Mouse (Mus musculus) CD4-positive helper T cell, adult 2 months (primary cell): ENCODE data around the gene Armc7.
"Not testable (repeated sequence)": the region's sequence is repeated elsewhere in the genome, so short reads cannot be mapped to it uniquely, and the experiment has no call there.

Source experiments
- DNase-seq: peaks from one replicate; pipeline ENCODE4 v3.0.0-alpha.2; 2012; ENCODE audit warnings: low read depth, missing footprints, low spot score

Gene Armc7

DNA sequence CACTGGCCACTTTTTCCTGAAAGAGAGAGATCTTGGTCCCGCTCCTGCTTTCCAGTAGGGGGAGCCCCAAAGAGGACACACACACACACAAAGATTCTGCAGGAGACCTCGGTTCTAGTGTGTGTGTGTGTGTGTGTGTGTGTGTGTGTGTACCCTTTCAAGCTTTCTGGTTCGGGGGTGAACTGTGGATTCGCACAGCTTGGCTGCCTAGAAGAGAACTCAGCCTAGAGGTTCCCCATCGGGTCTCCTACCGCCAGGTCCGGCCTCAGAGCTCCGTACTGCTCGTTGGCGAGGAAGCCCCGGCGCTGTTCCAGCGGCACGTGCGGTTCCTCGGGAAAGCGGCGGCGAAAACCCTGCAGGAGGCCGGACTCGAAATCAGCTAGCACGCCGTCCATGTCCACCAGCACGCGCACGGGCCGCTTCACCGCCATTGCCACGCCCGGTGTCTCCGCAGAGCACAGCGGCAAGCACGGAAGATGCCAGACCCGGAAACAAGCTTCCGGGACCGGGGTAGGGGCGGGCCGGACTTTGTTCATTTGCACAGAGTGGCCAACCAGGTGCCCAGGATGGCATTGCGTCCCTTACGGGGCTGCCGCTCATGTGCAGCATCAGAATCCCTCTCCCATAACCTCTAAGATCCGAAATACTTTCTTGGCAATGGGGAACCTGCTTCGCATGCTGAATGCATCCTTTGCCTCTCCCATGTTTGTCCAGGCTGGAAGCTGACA, 16.1 kb downstream of the Armc7 start, which contains the start of gene Nt5c:
Gene Nt5c (minus strand): TSS at position 507 of the 728 bp plus-strand sequence.
- peak; percentile 91 for DNase-seq

DNA sequence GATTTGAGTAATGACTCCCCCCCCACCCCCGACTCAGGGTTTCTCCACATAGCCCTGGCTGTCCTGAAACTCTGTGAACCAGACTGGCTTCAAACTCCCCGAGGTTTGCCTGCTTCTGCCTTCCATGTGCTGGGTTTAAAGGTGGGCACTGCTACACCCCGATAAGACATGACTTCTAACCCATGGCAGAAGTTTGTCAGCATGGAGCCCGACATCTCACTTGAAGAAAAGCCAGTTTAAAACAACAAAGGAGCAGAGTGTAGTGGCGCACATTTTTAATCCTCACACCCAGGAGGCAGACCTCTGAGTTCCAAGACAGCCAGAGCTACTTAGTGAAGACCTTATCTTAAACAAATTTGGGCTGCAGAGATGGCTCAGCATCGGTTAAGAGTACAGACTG, 16.9 kb downstream of the Armc7 start:
- no peak for DNase-seq

- DNase-seq = not testable (repeated sequence)
Observed at GRCm38 (mm10) chr11:115496559-115496958, 21.1 kb downstream of the Armc7 start.

- no peak for DNase-seq
Observed at GRCm38 (mm10) chr11:115502636-115503035, 27.2 kb downstream of the Armc7 start.

GRCm38 (mm10) chr11:115506586-115506985, 31.1 kb downstream of the Armc7 start:
- DNase-seq = no peak

DNA sequence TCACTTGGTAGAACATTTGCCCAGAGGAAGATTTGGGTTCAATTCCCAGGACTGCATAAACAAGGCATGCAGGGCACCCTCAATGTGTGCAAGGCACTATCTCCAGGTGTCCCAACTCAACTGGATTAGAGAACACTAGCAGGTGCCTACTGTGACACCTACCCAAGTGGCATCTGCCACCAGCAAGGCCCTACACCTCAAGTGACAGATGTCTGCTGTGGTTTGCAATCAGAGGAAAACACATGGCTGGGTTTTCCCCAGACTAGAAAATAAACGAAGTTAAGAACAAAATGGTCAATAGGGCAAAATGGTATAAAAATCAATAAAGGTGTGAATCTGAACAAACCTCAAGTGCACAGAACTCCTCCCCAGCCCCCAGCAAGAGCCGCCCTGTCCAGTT, 32.6 kb downstream of the Armc7 start:
- peak; percentile 69 for DNase-seq

DNA sequence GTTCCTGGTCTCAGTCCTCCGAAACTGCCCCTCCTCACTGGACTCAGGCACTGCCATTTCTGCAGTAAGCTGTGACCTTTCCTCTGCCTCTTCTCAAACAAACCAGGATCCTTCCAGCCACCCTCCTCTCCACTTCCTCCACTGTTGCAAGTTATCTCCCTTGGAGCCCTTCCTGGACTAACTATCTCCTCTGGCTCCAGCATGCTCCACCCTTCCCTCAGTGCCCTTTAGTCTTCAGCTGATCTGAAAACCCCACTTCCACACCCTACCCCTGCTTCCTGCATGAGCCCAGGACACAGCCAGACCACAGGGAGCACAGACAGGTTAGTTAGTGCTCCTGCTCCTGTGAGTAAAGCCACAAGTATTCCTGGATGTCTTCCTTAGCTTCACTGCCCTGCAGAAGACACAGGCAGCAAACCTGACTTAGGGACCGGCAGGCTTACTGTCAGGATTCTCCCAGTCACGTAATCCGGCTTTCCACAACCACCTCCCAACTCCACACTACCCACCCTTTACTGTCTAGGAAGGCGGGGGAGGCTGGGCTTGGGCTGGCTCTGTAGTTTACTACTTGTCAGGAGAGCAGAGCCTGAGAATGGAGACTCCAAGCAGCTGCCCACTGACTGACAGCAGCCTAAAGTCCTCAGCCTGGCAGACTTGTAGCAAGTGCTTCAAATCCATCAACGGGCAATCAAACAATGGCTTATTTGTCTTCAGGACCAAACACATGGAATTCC, 34.5 kb downstream of the Armc7 start:
- DNase-seq = no peak

- DNase-seq = no peak
Observed at GRCm38 (mm10) chr11:115510507-115510888, 35.0 kb downstream of the Armc7 start.

- DNase-seq = no peak
Observed at GRCm38 (mm10) chr11:115511121-115511520, 35.7 kb downstream of the Armc7 start.

- no peak for DNase-seq
Observed at GRCm38 (mm10) chr11:115512004-115512403, 36.5 kb downstream of the Armc7 start.

DNA sequence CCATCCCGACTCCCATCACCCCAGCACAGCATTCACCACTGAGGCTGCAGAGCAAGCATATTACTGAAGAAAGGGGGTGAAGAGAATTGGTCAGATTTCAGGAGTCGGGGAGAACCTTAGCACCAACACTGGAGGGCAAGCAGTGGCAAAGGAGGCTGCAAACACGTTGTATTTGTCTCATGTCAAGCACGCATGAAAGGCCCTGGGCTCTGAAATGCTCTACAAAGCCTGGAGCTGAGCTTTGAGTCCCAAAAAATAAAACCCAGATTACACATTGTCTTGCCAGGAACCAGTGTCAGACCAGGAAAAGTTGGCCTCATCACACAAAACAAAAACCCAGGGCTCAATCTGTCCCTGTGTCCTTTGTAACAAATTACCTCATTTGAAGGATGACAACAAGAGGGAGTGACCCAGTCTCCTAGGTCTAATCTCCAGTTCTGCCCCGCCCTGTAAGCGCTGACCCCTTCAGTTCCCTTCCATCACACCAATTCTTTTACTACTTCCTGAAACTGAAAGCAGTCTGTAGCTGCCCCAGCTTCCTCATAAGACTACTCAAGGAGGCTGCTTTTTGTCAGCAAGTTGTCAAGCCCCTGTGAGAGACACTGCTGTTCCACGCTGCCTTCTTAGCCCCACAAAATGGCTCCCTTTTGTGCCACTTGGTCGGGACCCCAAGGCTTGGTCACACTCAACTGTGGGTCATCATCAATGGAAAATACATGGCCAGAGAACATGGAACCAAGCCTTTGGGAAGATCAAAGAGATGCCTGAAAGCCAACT, 37.1 kb downstream of the Armc7 start:
- DNase-seq = peak; percentile 65

- DNase-seq = no peak
Observed at GRCm38 (mm10) chr11:115513271-115514237, 38.1 kb downstream of the Armc7 start.

GRCm38 (mm10) chr11:115514238-115514663, 38.8 kb downstream of the Armc7 start, which contains the start of gene Jpt1:
Gene Jpt1 (minus strand): TSS chr11:115514387.
- peak; percentile 97 for DNase-seq

- DNase-seq = peak; percentile 28
Observed at GRCm38 (mm10) chr11:115515021-115515420, 39.6 kb downstream of the Armc7 start.

GRCm38 (mm10) chr11:115516942-115517341, 41.5 kb downstream of the Armc7 start:
- no peak for DNase-seq

DNA sequence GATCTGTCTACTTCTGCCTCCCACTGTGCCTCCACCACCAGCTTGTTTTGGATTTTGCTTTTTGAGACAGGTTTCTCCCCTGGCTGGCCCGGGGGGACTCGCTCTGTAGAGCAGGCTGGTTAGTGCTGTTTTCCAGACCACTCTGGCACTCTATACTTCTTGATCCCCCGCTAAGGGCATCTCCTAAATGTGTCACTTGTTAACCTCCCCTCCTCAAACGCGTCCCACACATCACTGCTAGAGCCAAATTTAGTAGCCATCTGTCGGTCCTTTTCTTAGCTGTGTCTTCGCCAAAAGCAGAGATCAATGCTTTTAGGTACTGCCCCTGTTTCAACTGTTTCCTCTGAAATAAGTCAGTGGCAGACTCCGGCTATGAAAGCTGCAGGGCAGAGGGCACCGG, 43.2 kb downstream of the Armc7 start:
- no peak for DNase-seq

- no peak for DNase-seq
Observed at GRCm38 (mm10) chr11:115519581-115519980, 44.1 kb downstream of the Armc7 start.

GRCm38 (mm10) chr11:115520218-115520617, 44.8 kb downstream of the Armc7 start:
- no peak for DNase-seq

DNA sequence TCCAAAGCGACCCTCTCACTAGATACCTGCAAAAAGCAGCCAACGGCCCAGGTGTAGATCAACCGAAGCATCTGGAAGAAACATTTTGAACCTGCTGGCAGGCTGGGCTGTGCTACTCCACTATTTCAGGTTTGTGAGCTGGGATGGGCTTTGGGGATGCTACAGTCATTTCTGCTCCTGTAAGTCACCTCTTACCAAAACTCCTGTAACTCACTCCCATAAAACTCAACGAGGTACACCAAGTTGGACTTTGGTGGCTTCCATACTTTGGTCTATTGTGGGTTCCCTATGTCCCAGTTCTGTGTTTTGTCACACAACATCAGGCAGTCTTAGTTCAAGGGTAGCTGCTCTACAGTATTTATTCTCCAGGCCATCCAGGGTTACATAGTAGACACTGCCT, 45.6 kb downstream of the Armc7 start:
- no peak for DNase-seq

DNA sequence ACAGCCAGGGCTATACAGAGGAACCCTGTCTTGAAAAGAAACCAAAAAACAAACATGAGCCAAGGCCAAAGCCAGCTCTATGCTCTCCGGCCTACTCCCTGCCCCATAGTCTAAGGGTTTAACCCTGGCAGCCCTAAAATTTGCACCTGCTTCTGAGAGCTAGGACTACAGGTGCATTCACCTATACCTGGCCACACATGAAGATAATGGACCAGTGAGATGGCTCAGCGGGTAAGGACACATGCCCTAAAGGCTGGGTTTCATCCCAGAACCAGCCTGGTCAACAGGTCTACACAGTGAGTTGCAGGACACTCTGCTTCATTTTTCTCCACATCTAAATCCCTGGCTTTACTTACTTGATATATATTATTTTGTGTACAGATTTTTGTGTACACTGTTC, 46.8 kb downstream of the Armc7 start:
- DNase-seq = no peak

DNA sequence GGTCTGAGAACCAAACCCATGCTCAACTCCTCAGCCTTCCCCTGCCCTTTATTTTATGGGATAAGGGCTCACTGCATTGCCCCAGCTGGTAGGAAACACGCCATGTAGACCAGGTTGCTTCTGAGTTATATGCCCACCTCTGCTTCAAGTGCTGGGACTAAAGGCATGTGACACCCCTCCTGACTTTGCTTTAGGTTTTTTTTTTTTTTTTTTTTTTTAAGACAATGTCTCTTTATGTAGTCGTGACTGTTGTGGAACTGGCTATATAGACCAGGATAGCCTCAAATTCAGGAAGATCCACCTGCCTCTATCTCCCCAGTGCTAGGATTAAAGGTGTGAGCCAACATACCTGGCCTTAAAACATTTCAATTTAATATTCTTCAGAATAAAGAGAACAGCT, 47.2 kb downstream of the Armc7 start:
- no peak for DNase-seq
